Mouse (Mus musculus): ENCODE measurements at regions not wholly inside any gene's neighbourhood (a gene's known extent, or its start where the extent isn't known, plus 50 kb on each side); places are given as distances from the start of the nearest gene placed in this dataset.
A peak's percentile ranks its signal among the peaks of the same experiment; 100 is the strongest.

DNA sequence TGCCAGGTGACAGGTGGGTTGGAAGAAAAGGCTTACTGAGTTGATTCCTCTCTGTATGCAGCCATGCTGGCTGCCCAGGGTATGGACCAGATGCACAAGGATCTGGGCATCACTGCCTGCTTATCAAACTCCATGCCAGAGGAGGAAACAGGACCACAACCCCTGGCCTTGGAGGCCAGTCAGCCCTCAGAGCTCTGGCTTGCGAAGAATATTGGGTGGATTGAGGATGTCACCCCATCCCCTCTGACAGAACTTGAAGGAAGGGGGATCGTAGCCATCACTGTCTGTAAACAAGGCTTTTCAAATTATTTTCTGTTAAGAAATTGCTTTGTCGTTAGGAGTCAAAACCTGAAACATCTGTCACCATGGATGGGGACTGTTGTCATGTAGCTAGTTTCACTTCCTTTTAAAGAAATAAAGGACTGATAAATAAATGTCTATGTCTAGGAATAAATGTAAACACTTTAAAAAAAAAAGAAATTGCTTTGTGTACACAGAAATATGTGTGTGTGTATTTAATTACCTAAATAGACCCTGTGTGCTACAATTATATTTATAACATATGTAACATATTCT is 55.0 kb upstream of the Tbl1xr1 start:
- DNase-seq = no peak

GRCm38 (mm10) chr3:22022418-22022817 is 54.0 kb upstream of the Tbl1xr1 start:
- DNase-seq = no peak

DNA sequence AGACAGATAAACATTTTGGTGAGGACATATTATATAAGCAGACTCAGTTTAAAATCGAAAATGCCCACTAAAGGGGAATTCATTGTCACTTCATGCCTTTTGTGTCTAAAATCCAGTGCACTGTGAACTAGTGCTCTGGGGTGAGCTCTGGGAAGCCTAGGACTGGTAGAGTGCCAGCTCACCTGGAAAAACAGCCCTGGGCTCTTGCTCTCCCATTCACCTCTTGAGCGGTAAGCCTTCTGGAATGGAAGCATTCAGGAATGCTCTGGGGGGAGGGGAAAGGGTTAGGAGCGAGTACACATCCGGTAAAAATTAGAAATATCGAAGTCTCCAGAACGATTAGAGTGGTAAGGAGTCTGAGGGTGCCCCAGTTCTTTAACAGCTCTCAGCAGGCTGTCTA is 53.4 kb upstream of the Tbl1xr1 start:
- peak; percentile 7 for DNase-seq

- DNase-seq = no peak
Observed at GRCm38 (mm10) chr3:22023551-22023950, 52.9 kb upstream of the Tbl1xr1 start.

GRCm38 (mm10) chr3:22024200-22024599 is 52.3 kb upstream of the Tbl1xr1 start:
- no peak for DNase-seq

DNA sequence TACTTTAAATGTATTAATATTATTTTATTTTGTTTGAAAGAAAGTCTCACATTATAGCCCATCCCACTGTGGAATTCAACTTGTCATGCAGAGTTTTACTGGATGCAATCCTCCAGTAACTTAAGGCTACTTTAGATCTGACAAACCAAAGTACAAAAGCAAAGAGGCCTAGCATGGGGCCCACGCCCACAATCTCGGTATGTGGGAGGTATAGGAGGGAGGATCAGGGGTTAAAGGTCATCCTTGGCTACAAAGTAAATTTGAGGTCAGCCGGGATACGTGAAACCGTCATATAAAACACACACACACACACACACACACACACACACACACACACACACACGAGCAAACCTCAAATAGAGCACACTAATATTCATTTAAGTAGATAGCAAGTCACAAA is 51.3 kb upstream of the Tbl1xr1 start:
- no peak for DNase-seq

DNA sequence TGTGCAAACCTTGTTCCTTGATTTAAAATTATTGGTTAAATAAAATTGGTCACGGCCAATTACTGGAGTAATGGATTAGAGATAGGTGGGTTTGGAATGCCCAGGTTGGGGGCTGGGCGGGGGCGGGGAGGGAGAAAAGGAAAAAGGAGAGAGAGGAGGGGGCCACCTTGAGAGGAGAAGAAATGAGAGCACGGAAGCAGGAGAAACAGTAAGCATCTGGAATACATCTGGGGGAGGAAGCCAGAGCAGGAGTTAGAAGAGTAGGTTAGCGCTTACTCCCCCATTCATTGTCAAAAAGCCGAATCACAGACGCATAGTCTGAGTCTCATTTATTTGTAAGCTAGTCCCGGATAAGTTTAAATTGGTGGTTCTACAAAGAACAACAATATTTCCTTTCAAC is 50.8 kb upstream of the Tbl1xr1 start:
- no peak for DNase-seq
